Mouse (Mus musculus) testis, postnatal 14 days (tissue): ENCODE results near the gene Ccr8.

Source experiments
- DNase-seq: peaks from one replicate; pipeline ENCODE4 v3.0.0; 2021; ENCODE audit warnings: low spot score

Gene Ccr8

DNA sequence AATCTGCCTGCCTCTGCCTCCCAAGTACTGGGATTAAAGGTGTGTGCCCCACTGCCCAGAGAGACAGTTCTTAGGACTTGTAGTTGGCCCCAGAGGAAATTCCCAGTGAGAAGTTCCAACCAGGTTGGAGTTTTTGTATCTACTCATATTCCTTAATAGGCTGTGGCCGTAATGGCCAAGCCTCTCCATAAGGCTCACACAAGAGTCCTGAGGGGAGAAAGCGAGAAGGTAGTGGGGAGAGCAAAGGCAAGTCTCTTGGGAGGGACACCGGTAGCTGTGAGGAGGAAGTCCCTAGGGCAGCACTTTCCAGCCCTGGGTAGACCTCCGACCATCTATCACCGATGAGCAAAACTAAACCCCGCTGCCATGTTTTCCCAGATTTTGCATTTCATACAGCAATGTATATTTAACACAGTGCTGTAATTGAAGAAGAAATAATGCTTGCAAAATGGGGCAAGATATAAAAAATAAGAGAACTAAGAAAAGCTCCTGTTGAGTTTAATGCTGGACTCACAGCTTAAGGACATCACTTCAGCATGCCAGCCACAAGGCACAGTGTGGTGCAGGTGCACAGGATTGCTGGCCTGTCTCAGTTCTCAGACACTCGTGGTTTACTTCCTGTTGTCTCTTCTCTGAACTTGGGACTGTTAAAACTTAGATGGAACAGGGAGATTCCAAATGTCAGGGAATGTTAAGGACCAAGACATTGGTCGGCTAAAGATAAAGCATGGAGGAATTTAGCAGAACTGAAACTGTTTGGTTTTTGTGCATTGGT lies 41.3 kb downstream of the Ccr8 start:
- DNase-seq = no peak

- no peak for DNase-seq
These were observed 42.0 kb downstream of the Ccr8 start for GRCm38 (mm10) chr9:120133755-120134475.

DNA sequence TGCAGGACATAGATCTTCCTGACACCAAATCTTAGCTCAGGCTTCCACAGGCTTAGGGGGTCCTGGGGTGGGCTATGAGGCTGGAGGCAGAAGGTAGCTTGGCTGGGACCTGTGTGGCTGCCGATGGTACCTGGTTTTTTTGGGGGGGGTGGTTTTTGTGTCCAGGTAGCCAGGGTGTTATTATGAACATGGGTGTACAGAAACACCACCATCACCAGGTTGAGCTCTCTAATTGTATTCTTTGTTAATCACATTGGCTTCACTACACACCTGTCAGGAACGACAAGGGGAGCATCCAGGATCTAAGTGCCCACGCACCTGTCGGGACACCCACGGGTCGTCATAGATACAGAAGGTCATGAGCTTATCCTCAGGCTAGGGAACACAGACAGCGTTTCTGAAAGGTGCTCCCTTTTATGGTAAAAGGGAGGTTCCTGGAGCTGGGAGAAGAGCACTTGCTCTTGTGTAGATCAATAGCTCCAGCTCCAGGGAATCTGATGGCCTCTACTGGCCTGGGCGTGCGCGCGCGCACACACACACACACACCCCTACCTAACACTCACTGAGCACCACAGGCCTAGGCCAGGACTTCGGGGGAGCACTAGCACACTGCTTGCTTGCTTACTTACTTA lies 42.7 kb downstream of the Ccr8 start:
- no peak for DNase-seq

GRCm38 (mm10) chr9:120135454-120135853 lies 43.5 kb downstream of the Ccr8 start:
- no peak for DNase-seq

GRCm38 (mm10) chr9:120140652-120141051 lies 48.7 kb downstream of the Ccr8 start:
- peak; percentile 51 for DNase-seq

- no peak for DNase-seq
These were observed 52.6 kb downstream of the Ccr8 start for GRCm38 (mm10) chr9:120144474-120144873.
